Mouse (Mus musculus) left cerebral cortex, postnatal 4 days (tissue): ENCODE data around the gene Lgals9. TPM values are rescaled to one million over a fixed set of nuclear protein-coding genes. Genes with fewer than 3 reads are reported as not detected.
A peak's percentile ranks its signal among the peaks of the same experiment; 100 is the strongest.

ENCODE experiments used
- DNase-seq: peaks from one replicate; pipeline ENCODE4 v3.0.0-alpha.2; 2022
- intact Hi-C: fragments of 180-260 bp; cut with DNase I; formaldehyde crosslinking; loops from one replicate; pipeline ENCODE4 v1.15.1; 2025
- total RNA-seq, 2 experiments: library from RNA; stranded (reverse); gene quantifications; 2 replicates each; pipeline ENCODE4 v1.2.3; 2021

Gene Lgals9
- total RNA-seq: 1 to 10 TPM; 4.1 to 5.2 TPM

DNA sequence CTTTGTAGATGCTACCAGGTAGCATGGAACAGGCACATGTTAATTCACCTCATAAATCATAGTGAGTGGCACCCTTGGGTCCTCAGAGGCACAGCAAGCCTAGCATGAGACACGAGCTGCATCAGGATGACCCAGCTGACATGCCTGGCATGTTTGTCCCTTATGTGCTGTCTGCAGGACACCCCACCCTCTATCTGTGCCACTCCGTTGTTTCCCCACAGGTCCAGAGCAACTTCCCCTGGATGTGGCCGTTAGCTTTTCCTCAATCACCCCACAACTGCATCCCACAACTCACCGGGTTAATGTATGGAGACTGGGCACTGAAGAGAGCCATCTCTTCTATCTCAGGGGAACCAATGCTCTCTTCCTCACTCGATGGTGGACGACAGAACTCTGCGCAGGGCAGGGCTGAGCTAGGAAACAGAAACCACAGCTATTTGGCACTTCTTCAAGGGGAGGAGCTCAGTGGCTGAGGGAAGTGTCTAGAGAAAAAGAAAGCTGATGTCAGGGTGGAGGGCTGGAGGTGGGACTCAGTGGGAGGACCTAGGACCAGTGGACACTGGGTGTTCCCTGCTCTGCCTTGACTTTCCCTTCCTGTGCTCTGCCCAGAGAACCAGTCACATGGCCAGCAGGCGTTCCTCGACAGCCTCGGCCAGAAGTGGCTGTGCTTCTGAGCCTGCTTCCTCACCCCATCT lies at the start of gene Lgals9:
TSS of gene Lgals9 (minus strand) at position 464 of the 695 bp plus-strand sequence.
- intact Hi-C loops: no loop called here
- DNase-seq: no peak

DNA sequence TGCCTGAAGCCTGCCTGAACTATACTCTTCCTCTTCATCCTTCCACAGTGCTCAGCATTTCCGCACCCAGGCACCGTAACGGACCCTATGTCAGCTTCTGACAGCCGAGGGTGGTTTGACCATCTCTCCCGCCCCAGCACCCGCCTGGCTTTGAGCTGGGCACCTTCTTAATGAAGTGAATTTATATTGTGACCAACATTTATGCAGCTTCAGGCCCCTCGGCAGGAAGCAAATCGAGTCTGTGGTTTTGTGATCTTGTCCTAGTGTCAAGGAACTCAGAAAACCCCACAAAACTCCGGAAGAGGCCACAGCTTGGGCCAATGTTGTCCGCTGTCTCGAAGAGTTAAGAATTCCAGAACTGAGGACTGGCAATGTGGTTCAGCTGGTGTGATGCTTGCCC lies 48.9 kb upstream of the Lgals9 start:
- intact Hi-C loops: no loop called here
- no peak for DNase-seq

DNA sequence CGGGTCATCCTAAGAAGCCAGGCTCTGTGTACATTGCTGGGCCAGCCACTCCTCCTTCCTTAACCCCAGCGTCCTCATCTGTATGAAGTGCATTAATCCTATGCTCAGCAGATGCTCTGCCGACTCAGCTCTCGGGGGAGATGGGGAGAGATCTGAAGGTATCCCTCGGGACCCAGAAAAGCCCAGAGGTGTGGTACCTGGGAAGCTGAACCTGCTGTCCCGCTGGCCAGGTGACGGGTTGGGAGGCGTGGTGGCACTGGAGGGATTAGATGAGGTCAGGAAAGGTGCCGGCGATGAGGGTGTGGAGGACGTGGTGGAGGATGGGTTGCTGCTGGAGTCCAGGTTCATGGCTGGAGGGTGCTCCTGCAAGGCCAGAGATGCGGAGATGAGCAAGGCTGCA lies 48.3 kb upstream of the Lgals9 start:
- intact Hi-C loops: no loop called here
- DNase-seq: no peak

DNA sequence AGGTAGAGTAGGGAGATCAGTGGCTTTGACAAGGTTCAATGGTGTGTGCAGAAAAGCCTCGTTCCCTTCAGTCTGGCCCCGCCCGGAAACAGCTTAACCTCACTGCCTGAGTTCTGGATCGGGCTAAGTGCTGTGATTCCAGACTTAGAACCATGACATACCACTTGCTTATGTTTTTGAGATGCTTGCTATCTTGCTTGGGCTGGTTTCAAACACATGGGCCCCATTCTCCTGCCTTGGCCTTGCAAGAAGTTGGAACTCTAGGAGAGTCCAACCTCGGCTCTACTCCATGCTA lies 46.7 kb upstream of the Lgals9 start:
- intact Hi-C loops: loop anchor here (2.0 kb wide), 1 partner anchor 183 kb away; no protein-coding TSS in a partner anchor
- no peak for DNase-seq

DNA sequence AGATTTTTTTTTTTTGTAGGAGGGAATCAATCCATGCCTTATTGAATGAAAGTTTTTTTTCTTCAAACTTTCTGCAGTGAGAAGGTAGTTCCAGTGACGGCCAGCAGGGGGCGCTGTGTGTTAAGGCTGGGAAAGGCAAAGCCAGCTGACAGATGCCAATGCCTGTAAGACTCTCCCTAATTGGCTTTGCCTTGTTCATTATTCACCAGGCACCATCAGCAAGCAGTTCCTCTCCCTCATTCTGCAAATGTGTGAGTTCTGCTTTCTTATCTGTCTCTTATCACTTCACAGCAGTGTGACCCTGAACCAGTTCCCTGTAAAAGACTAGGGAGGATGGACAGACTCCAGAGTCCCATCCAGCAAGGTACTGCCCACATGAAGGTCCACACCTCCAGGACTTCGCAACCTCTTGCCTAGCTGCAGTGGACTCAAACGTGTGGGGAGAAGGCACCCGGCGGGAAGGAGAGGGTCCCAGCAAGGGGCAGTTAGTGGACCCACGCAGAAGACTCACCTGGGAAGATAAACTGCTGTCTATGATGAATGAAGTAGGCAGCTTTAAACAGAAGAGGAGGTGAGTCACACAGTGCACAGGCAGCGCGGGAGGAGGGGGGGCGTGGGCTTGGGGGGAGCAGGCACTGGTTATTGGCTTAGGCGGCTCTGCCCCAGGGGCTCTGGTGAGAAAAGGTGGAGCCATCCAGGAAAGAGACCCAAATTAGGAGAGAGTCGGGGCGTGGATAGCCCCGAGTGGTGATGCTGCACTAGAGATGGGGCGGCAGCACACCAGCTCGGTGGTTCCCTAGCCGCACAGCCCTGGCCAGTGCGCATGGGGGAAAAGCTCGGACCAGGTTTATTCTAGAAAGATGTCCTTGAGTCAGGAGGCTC lies 46.1 kb upstream of the Lgals9 start:
- intact Hi-C loops: loop anchor here (2.0 kb wide), 1 partner anchor 184 kb away; no protein-coding TSS in a partner anchor
- peak; percentile 86 for DNase-seq

DNA sequence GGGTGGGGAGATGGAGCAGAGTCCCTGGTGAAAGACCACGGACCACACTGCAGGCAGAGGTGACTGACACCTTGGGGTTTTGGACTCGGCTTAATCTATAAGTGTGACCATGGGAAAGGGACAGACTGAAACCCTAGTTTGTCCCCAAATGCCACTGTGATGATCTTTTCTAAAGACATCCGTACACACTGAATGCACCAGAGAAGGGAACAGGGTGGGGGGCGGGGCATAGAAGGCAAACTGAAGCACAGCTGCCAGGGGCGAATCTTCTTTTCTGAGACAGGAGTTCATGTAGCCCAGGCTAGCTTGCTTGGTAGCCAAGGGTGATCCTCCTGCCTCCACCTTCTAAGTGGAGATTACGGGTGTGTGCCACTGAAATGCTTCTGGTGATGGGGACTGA lies 39.0 kb upstream of the Lgals9 start:
- intact Hi-C loops: loop anchor here (10.0 kb wide), 1 partner anchor 271 kb away; the partner anchor contains the start of gene Gm9964
- no peak for DNase-seq

DNA sequence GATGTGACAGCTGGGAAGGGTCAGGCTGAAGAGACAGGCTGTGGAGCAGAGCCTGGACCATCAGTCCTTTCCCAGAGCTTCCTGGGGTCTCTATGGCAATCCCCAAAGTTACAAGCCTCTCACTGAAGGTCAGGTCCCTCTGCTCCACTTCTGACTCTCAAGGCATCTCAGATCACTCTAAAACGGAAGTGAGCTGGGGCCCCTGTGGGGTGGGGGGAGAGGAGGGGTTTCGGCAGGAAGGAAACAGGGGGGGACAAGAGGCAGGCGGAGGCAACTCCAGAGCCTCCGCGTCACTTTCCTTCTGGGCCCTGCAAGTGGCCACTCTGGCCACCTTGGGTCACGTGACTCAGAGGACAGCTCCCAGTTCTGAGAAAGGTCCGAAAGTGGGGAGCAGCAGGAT lies 38.6 kb upstream of the Lgals9 start:
- DNase-seq: no peak
- intact Hi-C loops: loop anchor here (10.0 kb wide), 1 partner anchor 271 kb away; the partner anchor contains the start of gene Gm9964

DNA sequence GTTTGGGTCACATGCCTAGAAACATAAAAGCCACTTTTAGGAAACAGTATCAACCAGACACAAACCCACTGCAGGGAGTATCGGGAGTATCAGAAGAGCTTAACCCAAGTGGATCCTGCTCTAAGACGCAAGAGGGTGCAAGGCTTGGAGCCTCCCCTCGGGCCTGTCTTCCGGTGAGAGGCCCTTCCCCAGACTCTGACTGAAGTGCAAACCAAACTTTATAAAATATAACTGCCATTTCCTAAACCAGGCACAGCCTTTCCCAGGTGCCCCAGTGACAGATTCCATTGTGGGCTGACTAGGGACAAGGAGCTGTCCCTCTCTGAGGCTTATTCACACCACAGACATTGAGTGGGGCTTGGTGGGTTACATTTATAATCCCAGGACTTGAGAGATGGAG lies 38.1 kb upstream of the Lgals9 start:
- no peak for DNase-seq
- intact Hi-C loops: loop anchor here (10.0 kb wide), 1 partner anchor 272 kb away; the partner anchor contains the start of gene Gm9964

DNA sequence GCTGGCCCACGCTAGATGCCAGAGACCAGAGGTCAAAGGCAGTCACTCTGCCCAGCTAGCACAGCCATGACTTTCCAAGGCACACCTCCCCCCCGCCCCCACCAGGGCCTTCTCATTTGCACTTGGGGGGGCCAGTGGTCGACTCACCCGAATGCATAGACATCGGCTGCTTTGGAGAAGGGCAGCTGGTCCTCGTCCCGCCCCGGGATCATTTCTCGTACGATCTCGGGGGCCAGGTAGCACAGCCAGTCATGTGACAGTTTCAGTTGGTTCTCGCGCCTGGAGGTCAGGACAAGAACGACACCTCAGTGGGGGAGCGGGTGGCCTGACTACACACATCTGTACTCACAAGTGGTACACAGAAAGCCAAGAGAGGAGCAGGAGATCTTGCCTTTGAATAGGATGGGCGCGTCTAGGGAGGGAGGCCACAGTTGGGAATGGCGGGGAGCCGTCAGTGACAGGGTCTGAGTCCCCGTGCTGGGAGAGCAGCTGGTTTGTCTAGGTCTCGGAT lies 35.8 kb upstream of the Lgals9 start:
- no peak for DNase-seq
- intact Hi-C loops: loop anchor here (10.0 kb wide), 1 partner anchor 274 kb away; the partner anchor contains the start of gene Gm9964

DNA sequence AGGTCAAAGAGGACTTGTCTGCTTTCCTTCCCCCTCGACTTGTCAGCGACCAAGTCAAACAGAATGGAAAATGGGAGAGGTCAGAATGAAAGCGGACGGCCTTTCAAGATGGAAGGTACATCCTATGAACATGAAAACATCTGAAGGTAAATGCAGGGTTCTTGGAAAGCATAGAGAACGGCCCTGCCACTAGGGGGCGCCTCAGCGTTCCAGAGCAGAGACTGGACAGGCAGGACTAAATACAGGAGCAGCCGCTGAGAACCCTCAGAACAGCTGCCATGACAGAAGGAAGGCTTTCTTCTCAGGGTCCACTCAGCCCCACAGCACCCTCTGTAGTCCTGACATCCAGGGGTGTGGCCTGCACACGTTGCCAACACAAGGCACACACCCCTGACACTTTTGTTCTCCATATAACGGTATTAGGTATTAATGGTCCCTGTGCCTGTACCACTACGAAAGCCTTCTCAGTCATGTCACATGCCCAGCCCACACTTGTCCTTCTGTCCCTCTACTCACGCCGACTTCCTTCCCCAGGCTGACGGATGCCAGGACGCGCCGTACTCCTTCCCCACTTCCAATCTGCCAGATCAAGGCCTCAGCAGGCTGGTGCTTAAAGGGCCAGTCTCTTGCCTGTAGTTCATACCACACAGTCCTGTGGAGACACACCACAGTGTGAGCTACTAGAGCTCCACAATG lies 35.2 kb upstream of the Lgals9 start:
- peak; percentile 37 for DNase-seq
- intact Hi-C loops: loop anchor here (10.0 kb wide), 1 partner anchor 275 kb away; the partner anchor contains the start of gene Gm9964

DNA sequence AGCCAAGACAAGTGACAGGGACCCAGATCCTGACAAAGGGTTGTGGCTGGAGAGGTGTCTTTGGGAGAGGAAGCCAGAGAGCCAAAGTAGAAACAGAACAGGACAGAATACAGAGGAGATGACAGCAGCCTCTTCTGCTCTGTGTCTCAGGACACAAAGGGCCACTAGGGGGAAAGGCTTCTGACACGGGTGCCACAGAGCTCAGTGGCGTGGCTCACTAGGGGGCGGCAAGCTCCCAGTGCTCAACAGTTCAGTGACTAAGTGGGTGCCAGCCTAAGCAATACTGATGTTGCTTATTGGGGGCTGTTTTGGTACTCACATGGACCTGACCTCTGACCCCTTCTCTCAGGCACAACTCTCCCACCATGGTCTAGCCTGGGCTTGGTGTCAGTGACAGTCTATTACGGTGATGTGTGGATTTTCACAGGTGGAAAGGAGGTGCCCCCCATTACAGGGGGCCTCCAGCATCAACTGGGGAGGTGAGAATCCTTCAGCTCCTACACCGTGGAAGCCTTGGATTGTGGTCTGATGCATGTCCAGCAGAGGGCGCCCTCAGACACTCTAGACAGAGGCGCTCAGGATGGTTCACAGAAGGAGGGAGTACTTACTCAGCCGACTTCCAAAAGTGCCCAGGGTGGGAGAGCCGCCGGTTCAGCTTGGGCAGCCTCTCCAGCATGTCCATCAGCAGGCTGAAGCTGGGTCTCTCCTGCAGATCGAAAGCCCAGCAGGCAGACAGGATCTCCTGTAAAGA lies 34.4 kb upstream of the Lgals9 start:
- peak; percentile 69 for DNase-seq
- intact Hi-C loops: no loop called here

DNA sequence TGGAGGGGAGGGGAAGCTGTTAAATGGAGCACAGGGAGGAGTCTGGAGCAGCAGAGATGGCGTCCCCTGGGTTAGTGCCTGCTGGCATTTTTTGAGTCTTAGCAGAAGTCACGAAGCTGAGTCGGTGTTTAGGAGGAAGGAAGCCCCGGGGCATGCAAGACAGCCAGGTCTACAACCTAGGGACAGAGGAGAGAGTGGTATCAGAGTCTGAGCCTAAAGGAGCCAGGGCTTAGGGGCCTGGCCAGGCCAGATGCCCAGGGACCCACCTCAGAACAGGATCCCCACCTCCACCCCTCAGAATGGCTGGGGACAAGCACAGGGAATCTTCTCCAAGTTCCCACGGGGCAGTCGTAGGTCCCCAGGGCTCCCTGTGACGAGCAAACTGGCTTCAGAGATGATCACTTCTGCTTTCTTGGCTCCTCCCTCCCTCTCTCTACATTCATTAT lies 32.4 kb upstream of the Lgals9 start:
- intact Hi-C loops: no loop called here
- DNase-seq: no peak

DNA sequence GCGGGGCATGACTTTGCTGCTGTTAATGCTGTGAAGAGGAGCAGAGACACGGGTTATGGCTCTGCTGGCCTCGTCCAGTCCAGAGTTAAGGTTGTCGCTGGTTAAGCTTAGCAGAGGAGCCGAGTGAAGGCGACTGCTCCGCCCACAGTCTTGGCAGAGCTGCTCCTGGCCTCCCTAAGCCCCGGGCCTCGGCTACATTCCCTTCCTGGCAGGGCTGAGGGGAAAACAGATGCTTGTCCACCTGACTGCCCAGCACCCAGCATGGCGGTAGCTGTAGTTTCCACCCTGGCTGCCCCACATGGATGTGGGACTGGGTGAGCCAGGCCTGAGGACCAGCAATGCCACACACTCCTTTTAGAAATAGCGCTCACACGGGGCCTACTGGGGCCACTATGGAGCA lies 31.5 kb upstream of the Lgals9 start:
- intact Hi-C loops: no loop called here
- DNase-seq: peak; percentile 72

DNA sequence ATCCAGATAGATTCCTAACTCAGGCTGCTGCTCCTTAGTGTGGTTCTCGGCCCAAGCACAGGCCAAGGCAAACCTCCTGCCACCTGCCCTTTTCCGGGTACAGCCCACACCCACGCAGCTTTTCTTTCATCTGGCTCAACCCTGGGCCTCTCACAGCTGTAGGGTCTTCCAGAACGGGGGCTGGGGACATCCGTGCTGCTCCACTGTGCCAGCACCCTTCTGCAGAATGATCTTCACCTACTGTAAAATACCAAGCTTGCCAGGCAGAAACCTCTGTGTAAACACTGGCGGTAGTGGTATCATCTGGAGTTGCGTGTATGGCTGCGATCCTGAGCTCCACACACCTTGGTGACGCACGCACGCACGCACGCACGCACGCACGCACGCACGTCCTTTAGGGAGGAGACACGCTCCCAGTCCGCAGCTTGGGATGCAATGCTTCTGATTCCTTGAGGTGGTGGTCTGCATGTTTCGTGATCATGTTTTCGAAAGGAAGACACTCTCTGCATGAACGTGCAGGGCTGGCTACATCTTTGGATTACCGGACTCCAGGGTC lies 31.0 kb upstream of the Lgals9 start:
- intact Hi-C loops: no loop called here
- DNase-seq: no peak

DNA sequence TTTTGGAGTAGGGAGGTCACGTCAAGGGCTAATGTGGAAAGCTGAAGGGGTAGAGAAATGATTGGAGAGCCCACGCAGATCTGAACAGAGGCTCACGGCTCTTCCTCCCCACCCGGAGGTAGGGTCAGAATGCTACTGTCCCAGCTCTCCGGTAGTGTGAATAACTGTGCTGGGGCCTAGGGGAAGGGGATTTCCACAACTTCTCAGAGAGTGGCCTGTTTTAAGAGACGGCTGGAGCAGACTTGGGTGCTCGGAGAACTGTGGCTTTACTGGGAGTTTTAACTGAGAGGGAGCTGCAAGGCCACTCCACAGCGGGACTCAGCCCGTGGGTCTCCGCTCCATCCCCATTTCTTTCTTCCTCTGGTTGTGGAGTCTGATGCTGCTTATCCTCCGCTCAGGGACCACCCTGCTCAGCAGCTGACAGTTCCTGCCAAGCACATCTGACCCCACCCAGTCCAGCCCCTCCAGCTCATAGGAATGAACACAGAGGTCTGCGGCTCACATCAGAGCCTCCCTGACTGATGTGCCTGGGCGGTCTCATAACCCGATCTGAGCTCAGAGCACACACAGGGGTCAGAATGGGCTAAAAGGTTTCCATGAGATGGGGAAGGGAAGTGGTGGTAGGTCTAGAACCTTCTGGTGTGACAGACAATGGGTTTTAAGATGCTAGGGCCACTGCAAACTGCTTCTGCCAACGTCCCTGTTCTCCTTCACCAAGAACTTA lies 30.0 kb upstream of the Lgals9 start:
- intact Hi-C loops: no loop called here
- DNase-seq: no peak

DNA sequence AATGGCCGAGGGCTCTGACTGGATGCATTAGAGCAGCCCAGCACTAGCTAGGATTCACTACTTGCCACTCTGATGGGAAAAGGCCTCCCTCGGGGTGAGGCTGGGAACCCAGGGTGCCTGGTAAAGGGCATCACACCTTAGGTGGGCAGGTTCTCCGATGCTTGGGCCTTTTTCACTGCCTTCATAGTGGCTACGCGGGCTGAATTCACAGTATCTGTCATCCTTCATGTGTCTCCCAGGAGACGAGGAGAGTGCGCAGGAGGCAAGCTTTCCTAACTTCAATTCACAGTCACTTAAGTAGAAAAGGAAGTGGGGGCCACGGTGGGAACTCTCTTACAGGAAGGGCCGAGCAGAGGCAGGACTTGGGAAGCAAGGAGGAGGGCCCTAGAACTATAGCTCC lies 29.1 kb upstream of the Lgals9 start:
- intact Hi-C loops: no loop called here
- no peak for DNase-seq

DNA sequence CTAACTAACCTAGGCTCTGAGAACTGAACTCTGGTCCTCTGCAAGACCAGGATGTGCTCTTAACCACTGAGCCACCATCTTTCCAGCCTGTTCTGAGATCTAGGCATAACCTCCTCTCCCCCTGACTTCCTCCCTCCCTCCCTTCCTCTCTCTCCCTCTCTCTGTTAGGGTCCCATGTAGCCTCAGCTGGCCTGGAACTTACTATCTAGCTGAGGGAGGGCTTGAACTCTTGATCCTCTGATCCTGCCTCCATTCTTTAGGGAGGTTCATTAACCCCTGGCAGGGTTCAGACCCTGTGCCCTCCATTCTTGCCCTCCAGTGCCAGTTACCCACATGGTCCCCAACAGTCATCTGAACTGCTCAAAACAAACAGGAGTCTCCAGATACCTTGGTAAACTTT lies 28.3 kb upstream of the Lgals9 start:
- intact Hi-C loops: no loop called here
- DNase-seq: no peak

DNA sequence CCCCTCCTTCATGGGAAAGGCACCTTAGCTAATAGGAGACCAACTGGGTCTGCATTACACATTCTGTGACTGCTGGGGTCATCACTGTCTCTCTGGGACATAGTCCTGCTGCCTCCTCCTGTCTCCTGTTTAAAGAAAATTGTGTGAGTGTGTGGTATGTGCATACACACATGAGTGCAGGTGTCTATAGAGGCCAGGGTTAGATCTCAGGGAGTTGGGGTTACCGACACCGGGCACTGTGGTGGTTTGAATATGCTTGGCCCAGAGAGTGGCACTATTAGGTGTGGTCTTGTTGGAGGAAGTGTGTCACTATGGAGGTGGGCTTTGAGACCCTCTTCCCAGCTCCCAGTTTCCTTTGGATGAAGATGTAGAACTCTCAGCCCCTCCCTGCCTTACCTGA lies 27.8 kb upstream of the Lgals9 start:
- DNase-seq: no peak
- intact Hi-C loops: no loop called here

DNA sequence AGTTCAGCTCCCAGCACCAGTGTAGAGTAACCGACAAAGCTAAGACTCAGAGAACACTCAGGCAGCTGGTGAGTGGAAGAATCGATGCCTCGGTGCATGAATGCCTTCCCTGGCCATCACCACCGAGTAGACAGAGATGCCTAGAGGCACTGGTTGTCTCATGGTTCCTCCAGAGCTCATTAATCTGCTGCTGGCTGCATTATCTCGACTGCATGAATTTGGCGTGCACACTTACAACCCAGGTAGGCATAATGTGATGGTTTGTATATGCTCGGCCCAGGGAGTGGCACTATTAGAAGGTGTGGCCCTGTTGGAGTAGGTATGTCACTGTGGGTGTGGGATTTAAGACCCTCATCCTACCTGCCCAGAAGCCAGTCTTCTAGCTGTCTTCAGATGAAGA lies 24.1 kb upstream of the Lgals9 start:
- intact Hi-C loops: no loop called here
- no peak for DNase-seq
